Mouse (Mus musculus) gastrocnemius, adult 2 months (tissue): ENCODE measurements at regions not wholly inside any gene's neighbourhood (a gene's known extent, or its start where the extent isn't known, plus 50 kb on each side); places are given as distances from the start of the nearest gene placed in this dataset.

Source experiments
- DNase-seq: peaks from one replicate; pipeline ENCODE4 v3.0.0; 2022
- H3K27ac ChIP-seq: fragments of 200-600 bp; 2 replicates; pipeline ENCODE4 v1.8.1; 2022; ENCODE audit warnings: mild to moderate bottlenecking
- H3K4me3 ChIP-seq: fragments of 200-600 bp; 2 replicates; pipeline ENCODE4 v1.8.1; 2022; ENCODE audit warnings: mild to moderate bottlenecking, moderate library complexity
- CTCF ChIP-seq: fragments of 200-600 bp; IDR thresholded peaks from 2 replicates; pipeline ENCODE4 v1.8.1; 2022; ENCODE audit warnings: antibody characterized with exemption, mild to moderate bottlenecking, moderate library complexity
- intact Hi-C: fragments of 180-260 bp; cut with DNase I; formaldehyde crosslinking; loops from one replicate; pipeline ENCODE4 v1.15.1; 2025

GRCm38 (mm10) chr3:34443307-34443706 lies 206.9 kb upstream of the Sox2 start:
- TF ChIP-seq CTCF = no peak
- DNase-seq = no peak
- Histone ChIP-seq H3K4me3 (no peak overlapping the region), H3K27ac (no peak overlapping the region)
- intact Hi-C loops = no loop called here

GRCm38 (mm10) chr3:34441792-34442191 lies 208.4 kb upstream of the Sox2 start:
- intact Hi-C loops = no loop called here
- H3K4me3 ChIP-seq = no peak overlapping the region
- no peak overlapping the region for H3K27ac ChIP-seq
- DNase-seq = no peak
- TF ChIP-seq CTCF = no peak

- Histone ChIP-seq H3K27ac (no peak overlapping the region), H3K4me3 (no peak overlapping the region)
- no peak for DNase-seq
- intact Hi-C loops = no loop called here
- no peak for TF ChIP-seq CTCF
These were observed 208.9 kb upstream of the Sox2 start for GRCm38 (mm10) chr3:34441266-34441665.

GRCm38 (mm10) chr3:34434901-34435300 lies 215.3 kb upstream of the Sox2 start:
- no peak for TF ChIP-seq CTCF
- Histone ChIP-seq H3K27ac (no peak overlapping the region), H3K4me3 (no peak overlapping the region)
- no peak for DNase-seq
- intact Hi-C loops = no loop called here

GRCm38 (mm10) chr3:34427967-34428366 lies 222.2 kb upstream of the Sox2 start:
- no peak for DNase-seq
- H3K4me3 ChIP-seq = no peak overlapping the region
- H3K27ac ChIP-seq = no peak overlapping the region
- intact Hi-C loops = no loop called here
- TF ChIP-seq CTCF = no peak

GRCm38 (mm10) chr3:34427495-34427894 lies 222.7 kb upstream of the Sox2 start:
- no peak overlapping the region for H3K27ac ChIP-seq
- TF ChIP-seq CTCF = no peak
- H3K4me3 ChIP-seq = no peak overlapping the region
- DNase-seq = no peak
- intact Hi-C loops = no loop called here

- H3K4me3 ChIP-seq = no peak overlapping the region
- no peak for TF ChIP-seq CTCF
- no peak overlapping the region for H3K27ac ChIP-seq
- intact Hi-C loops = no loop called here
- no peak for DNase-seq
These were observed 223.2 kb upstream of the Sox2 start for GRCm38 (mm10) chr3:34426955-34427354.

GRCm38 (mm10) chr3:34411915-34412306 lies 238.3 kb upstream of the Sox2 start:
- Histone ChIP-seq H3K4me3 (no peak overlapping the region), H3K27ac (no peak overlapping the region)
- no peak for DNase-seq
- intact Hi-C loops = no loop called here
- no peak for TF ChIP-seq CTCF

GRCm38 (mm10) chr3:34411142-34411914 lies 238.9 kb upstream of the Sox2 start:
- H3K4me3 ChIP-seq = no peak overlapping the region
- H3K27ac ChIP-seq = no peak overlapping the region
- intact Hi-C loops = no loop called here
- DNase-seq = no peak
- TF ChIP-seq CTCF = no peak

- Histone ChIP-seq H3K27ac (no peak overlapping the region), H3K4me3 (no peak overlapping the region)
- TF ChIP-seq CTCF = no peak
- no peak for DNase-seq
- intact Hi-C loops = no loop called here
These were observed 246.6 kb upstream of the Sox2 start for GRCm38 (mm10) chr3:34403586-34403985.

GRCm38 (mm10) chr3:34391275-34391674 lies 258.9 kb upstream of the Sox2 start:
- DNase-seq = no peak
- TF ChIP-seq CTCF = no peak
- intact Hi-C loops = no loop called here
- Histone ChIP-seq H3K4me3 (no peak overlapping the region), H3K27ac (no peak overlapping the region)

GRCm38 (mm10) chr3:34384965-34385505 lies 265.2 kb upstream of the Sox2 start:
- TF ChIP-seq CTCF = no peak

GRCm38 (mm10) chr3:34377913-34378312 lies 272.3 kb upstream of the Sox2 start:
- DNase-seq = no peak
- Histone ChIP-seq H3K4me3 (no peak overlapping the region), H3K27ac (no peak overlapping the region)
- intact Hi-C loops = no loop called here
- TF ChIP-seq CTCF = no peak

More at GRCm38 (mm10) chr3:34384965-34385505, 265.2 kb upstream of the Sox2 start:
- Histone ChIP-seq H3K4me3 (no peak overlapping the region), H3K27ac (no peak overlapping the region)
- no peak for DNase-seq
- intact Hi-C loops = no loop called here

GRCm38 (mm10) chr3:34377329-34377728 lies 272.9 kb upstream of the Sox2 start:
- no peak overlapping the region for H3K4me3 ChIP-seq
- no peak for DNase-seq
- intact Hi-C loops = no loop called here
- no peak for TF ChIP-seq CTCF
- no peak overlapping the region for H3K27ac ChIP-seq
